Mouse (Mus musculus) heart, postnatal 0 days (tissue): ENCODE measurements around the gene Rtca. TPM values are rescaled to one million over a fixed set of nuclear protein-coding genes. Genes with fewer than 3 reads are reported as not detected.

Experiments used
- ATAC-seq: fragments of 200-750 bp; cut with Nextera tagmentation; 2 replicates; pipeline ENCODE4 v1.8.0; 2017; ENCODE audit warnings: low read depth, moderate number of reproducible peaks, moderate library complexity; ENCODE audit not compliant: insufficient read depth
- DNase-seq: peaks from one replicate; pipeline ENCODE4 v3.0.0-alpha.2; 2016; ENCODE audit warnings: low spot score
- H3K27ac ChIP-seq: fragments of 300-500 bp; sonication (generic); 2 replicates; pipeline ENCODE4 v1.5.1; 2014; ENCODE audit warnings: low read depth, mild to moderate bottlenecking
- H3K27me3 ChIP-seq: fragments of 300-500 bp; sonication (generic); 2 replicates; pipeline ENCODE4 v1.6.1; 2014; ENCODE audit warnings: low read length, mixed read lengths; ENCODE audit not compliant: control insufficient read depth, insufficient read depth
- H3K36me3 ChIP-seq: fragments of 300-500 bp; sonication (generic); replicated peaks from 2 replicates; pipeline ENCODE4 v1.6.1; 2014; ENCODE audit warnings: low read length, mixed read lengths; ENCODE audit not compliant: control insufficient read depth, insufficient read depth
- H3K4me1 ChIP-seq: fragments of 300-500 bp; sonication (generic); 2 replicates; pipeline ENCODE4 v1.6.1; 2014; ENCODE audit warnings: antibody characterized with exemption; ENCODE audit not compliant: control insufficient read depth, insufficient read depth
- H3K4me2 ChIP-seq: fragments of 300-500 bp; sonication (generic); 2 replicates; pipeline ENCODE4 v1.6.1; 2014; ENCODE audit warnings: low read depth, mild to moderate bottlenecking, low read length, moderate library complexity
- H3K4me3 ChIP-seq: fragments of 300-500 bp; sonication (generic); 2 replicates; pipeline ENCODE4 v1.5.1; 2014; ENCODE audit warnings: low read depth, low read length
- H3K9ac ChIP-seq: fragments of 300-500 bp; sonication (generic); replicated peaks from 2 replicates; pipeline ENCODE4 v1.6.1; 2014; ENCODE audit warnings: low read depth, low read length, mixed read lengths
- H3K9me3 ChIP-seq: fragments of 300-500 bp; sonication (generic); replicated peaks from 2 replicates; pipeline ENCODE4 v1.6.1; 2016; ENCODE audit warnings: low read length; ENCODE audit not compliant: control insufficient read depth
- CTCF ChIP-seq: IDR thresholded peaks from 2 replicates; pipeline ENCODE4 v1.5.1; 2016; ENCODE audit warnings: antibody characterized with exemption, control low read depth, low read depth
- EP300 ChIP-seq: IDR thresholded peaks from 2 replicates; pipeline ENCODE4 v1.6.1; 2016; ENCODE audit warnings: antibody characterized with exemption, low read depth
- WGBS: fragments of 180-500 bp; shearing (Covaris S2); extraction: QIAGEN DNeasy Blood & Tissue Kit; methylation state at CpG from one replicate; pipeline ENCODE4 v1.1.7; 2014; 5-methylcytosine and 5-hydroxymethylcytosine counted together
- polyA plus RNA-seq: library from polyadenylated mRNA; unstranded; fragments of >200 nt; fragmentation: Nextera tagmentation; extraction: Ambion mirVana; gene quantifications from 2 replicates; pipeline ENCODE4 v1.2.1, GENCODE M21; 2015
- total RNA-seq: library from RNA; depleted of rRNA; stranded (reverse); fragments of >200 nt; gene quantifications from 2 replicates; pipeline ENCODE4 v1.2.3, GENCODE M21; 2014; ENCODE audit warnings: low replicate concordance; rRNA removed

The Rtca gene
- total RNA-seq (31.3 and 58.1 TPM in 2 replicates), polyA plus RNA-seq (50.4 and 51.3 TPM in 2 replicates)

GRCm38 (mm10) chr3:116507772-116508351 is at the start of gene Rtca:
Gene Rtca, minus strand, starts transcription at chr3:116508208.
- peak; percentile 97 for DNase-seq
- H3K36me3 ChIP-seq, result peaks cover 27% of the 10 kb centered on the region
- peak; percentile 92 for ATAC-seq
- H3K27me3 ChIP-seq, result no peaks in the 10 kb centered on the region
- peak within 1 kb of the TSS; percentile 95 for H3K4me3 ChIP-seq
- 0% methylated on average over 43 of the region's 44 CpGs for WGBS
- peak within 1 kb of the TSS; percentile 66 for H3K27ac ChIP-seq
- 0 out of 2 replicates have a peak, but pooled peaks cover 4% of the 10 kb centered on the region for H3K4me1 ChIP-seq
- peak within 1 kb of the TSS; percentile 87 for H3K9ac ChIP-seq
- TF ChIP-seq EP300 (no peak), CTCF (peak; percentile 96)
- peak within 1 kb of the TSS; percentile 96 for H3K4me2 ChIP-seq
- no peaks in the 10 kb centered on the region for H3K9me3 ChIP-seq

DNA sequence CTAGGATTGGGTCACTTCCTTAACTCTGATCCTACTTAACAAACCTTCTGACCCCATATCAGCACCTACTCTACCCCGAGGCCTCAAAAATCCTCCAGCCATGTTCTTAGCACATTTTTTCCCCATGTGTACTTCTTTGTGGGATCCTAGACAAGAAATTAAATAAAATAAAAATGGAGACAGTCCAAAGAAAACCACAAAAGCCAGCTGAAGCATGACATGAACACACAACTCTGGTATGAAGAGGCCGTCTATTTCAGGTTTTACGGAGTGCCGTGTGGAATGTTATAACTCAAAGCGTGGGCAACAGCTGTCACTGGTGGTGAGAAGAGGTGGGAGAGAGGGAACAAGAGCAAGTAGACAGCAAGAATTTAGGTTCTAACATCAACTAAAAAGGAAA is 43.4 kb upstream of the Rtca start:
- no peak for ATAC-seq
- 81% methylated on average over 5 of the region's 5 CpGs for WGBS

GRCm38 (mm10) chr3:116547430-116547829 is 39.4 kb upstream of the Rtca start:
- no peak overlapping the region for H3K9ac ChIP-seq
- no peak overlapping the region for H3K27ac ChIP-seq
- WGBS, result 82% methylated on average over 5 of the region's 5 CpGs
- no peaks in the 10 kb centered on the region for H3K9me3 ChIP-seq
- TF ChIP-seq EP300, result no peak
- TF ChIP-seq CTCF, result no peak
- H3K36me3 ChIP-seq, result peaks cover 59% of the 10 kb centered on the region
- H3K27me3 ChIP-seq, result no peaks in the 10 kb centered on the region
- no peaks in the 10 kb centered on the region for H3K4me1 ChIP-seq
- DNase-seq, result no peak
- no peak for ATAC-seq
- no peak overlapping the region for H3K4me2 ChIP-seq
- no peak overlapping the region for H3K4me3 ChIP-seq

More for the DNA sequence above, 43.4 kb upstream of the Rtca start:
- Histone ChIP-seq H3K9ac (no peak overlapping the region), H3K4me3 (no peak overlapping the region), H3K27me3 (no peaks in the 10 kb centered on the region), H3K27ac (no peak overlapping the region), H3K4me2 (no peak overlapping the region), H3K9me3 (no peaks in the 10 kb centered on the region), H3K4me1 (no peaks in the 10 kb centered on the region), H3K36me3 (peaks cover 34% of the 10 kb centered on the region)
- TF ChIP-seq EP300, result no peak
- no peak for TF ChIP-seq CTCF
- no peak for DNase-seq

GRCm38 (mm10) chr3:116542532-116542931 is 34.5 kb upstream of the Rtca start:
- ATAC-seq, result no peak
- no peak overlapping the region for H3K4me2 ChIP-seq
- WGBS, result 50% methylated on average over 3 of the region's 3 CpGs
- no peak overlapping the region for H3K27ac ChIP-seq
- peaks cover 64% of the 10 kb centered on the region for H3K36me3 ChIP-seq
- 0 out of 2 replicates have a peak, but pooled peaks cover under 1% of the 10 kb centered on the region for H3K4me1 ChIP-seq
- no peak for DNase-seq
- H3K27me3 ChIP-seq, result no peaks in the 10 kb centered on the region
- H3K9me3 ChIP-seq, result no peaks in the 10 kb centered on the region
- no peak overlapping the region for H3K4me3 ChIP-seq
- TF ChIP-seq EP300, result no peak
- TF ChIP-seq CTCF, result no peak
- H3K9ac ChIP-seq, result no peak overlapping the region

DNA sequence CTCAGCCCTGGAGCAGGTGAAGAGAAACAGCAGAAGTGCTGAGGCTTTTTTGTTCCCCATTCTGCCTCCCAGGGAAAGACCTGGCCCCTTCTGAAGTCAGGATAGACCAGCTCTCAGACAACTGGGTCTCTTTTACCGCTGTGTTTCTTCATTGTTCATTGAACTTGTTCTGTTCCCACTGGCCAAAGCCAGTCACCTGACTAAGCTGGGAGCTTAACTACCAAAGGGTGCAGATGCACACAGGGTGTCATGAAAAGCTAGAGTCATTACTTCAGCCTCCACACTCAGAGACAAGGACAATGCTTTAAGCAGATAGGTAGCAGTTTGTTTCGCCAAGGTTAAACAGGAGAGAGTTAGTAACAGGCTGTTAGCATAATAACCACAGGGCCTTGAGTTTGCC is 34.1 kb upstream of the Rtca start:
- H3K27me3 ChIP-seq, result no peaks in the 10 kb centered on the region
- H3K9me3 ChIP-seq, result no peaks in the 10 kb centered on the region
- no peak for TF ChIP-seq EP300
- TF ChIP-seq CTCF, result no peak
- H3K4me3 ChIP-seq, result no peak overlapping the region
- H3K4me1 ChIP-seq, result 0 out of 2 replicates have a peak, but pooled peaks cover 5% of the 10 kb centered on the region
- DNase-seq, result no peak
- no peak overlapping the region for H3K27ac ChIP-seq
- no peak overlapping the region for H3K4me2 ChIP-seq
- H3K9ac ChIP-seq, result no peak overlapping the region
- 49% methylated on average over 2 of the region's 2 CpGs for WGBS
- peaks cover 60% of the 10 kb centered on the region for H3K36me3 ChIP-seq
- ATAC-seq, result no peak

DNA sequence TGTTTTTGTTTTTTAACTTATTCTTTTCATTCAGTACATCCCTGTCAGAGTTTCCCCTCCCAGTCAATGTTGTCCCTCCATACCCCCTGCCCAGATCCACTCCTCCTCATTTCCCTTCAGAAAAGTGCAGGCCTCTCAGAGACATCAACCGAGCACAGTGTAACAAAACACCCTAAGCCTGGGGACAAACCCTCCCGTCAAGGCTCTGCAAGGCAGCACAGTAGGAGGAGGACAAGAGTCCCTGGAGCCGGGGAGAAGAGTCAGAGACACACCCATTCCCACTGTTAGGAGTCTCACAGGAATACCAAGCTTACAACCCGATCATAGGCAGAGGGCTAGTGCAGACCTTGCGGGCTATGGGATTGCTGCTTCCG is 29.2 kb upstream of the Rtca start:
- no peak for DNase-seq
- no peaks in the 10 kb centered on the region for H3K27me3 ChIP-seq
- H3K4me2 ChIP-seq, result peak overlapping the region; percentile 45; the same call in 1 of the 2 replicates
- no peak overlapping the region for H3K9ac ChIP-seq
- peak overlapping the region; percentile 61; the same call in 1 of the 2 replicates for H3K27ac ChIP-seq
- ATAC-seq, result no peak
- H3K4me1 ChIP-seq, result peaks cover 8% of the 10 kb centered on the region; the same call in 1 of the 2 replicates
- peaks cover 57% of the 10 kb centered on the region for H3K36me3 ChIP-seq
- WGBS, result 52% methylated on average over 6 of the region's 6 CpGs
- no peak overlapping the region for H3K4me3 ChIP-seq
- H3K9me3 ChIP-seq, result no peaks in the 10 kb centered on the region
- TF ChIP-seq CTCF (no peak), EP300 (no peak)
